Mouse (Mus musculus) urinary bladder, postnatal 4 days (tissue): ENCODE results near the gene Adam34.
"Not testable (repeated sequence)": the region's sequence is repeated elsewhere in the genome, so short reads cannot be mapped to it uniquely, and the experiment has no call there.

ENCODE experiments used
- DNase-seq, 2 experiments: peaks; one replicate each; pipeline ENCODE4 v3.0.0; 2021 to 2022; ENCODE audit warnings: low spot score in 2 of 2

Gene Adam34

DNA sequence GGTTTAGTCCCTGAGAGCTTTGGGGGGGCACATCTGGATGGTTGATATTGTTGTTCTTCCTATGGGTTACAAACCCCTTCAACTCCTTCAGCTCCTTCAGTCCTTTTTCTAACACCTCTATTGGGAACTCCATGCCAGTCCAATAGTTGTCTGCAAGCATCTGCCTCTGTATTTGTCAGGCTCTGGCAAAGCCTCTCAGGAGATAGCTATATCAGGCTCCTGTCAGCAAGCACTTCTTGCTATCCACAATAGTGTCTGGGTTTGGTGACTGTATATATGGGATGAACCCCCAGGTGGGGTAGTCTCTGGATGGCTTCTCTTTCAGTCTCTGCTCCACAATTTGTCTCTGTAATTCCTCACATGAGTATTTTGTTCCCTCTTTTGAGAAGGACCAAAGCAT lies at the start of gene Adam34:
Adam34 (minus strand) TSS at position 101 of the 400 bp plus-strand sequence.
- DNase-seq, result no peak

DNA sequence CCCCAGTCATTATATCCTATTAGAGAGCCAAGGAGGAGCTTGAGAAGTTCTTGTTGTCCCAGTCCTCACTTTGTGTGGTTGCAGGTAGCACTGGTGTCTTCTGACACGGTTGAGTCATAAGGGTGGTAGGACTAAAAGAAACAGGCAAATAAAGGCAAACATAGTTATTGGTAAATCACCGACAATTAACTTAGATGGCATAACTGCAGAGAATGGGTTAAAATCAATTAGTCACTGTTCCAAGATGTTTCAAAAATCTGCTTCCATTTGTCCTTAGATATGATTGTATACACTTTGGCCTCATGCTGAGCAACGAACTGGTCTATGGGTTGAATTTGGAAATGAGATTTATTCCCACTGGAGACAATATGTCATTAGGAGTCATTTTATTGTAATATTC lies 82.7 kb downstream of the Adam34 start, which contains the start of gene Gm5346:
Gm5346 (minus strand) TSS at position 101 of the 400 bp plus-strand sequence.
- no peak for DNase-seq

DNA sequence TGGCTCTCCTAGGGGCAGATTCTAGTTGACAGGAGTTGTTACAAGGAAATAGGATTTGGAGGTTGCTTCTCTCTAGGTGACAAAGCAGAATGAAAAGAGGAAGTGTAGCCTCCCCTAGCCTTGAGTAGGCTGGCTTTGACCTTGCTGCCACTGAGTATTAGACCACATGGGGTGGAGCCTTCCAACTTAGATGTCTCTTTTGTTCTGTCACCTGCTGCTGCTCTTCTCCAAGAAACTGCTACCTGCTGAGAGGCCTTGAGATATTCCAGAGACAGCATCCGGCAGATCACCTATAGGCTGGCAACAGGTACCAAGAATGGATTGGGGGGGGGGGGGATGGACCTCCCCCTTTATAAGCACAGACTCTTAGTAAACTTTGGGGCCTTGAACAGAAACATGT lies 93.8 kb downstream of the Adam34 start:
- DNase-seq, result no peak

DNA sequence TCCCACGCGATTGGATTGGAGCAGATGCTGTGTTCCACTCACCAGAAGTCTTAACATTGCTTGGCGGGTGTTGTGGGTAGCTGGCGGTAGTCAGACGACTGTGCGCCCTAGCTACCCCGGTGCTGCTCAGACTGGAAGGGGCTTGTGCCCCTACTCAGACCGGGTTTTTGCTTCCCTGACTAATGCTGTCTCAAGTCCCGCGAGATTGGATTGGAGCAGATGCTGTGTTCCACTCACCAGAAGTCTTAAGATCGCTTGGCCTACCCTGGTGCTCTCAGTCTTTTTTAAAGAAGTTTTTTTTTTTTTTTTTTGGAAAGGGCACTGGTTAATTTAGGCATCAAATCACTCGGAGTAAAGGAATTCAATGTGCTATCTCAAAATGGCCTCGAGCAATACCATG lies 106.2 kb downstream of the Adam34 start:
- DNase-seq, result not testable (repeated sequence)

DNA sequence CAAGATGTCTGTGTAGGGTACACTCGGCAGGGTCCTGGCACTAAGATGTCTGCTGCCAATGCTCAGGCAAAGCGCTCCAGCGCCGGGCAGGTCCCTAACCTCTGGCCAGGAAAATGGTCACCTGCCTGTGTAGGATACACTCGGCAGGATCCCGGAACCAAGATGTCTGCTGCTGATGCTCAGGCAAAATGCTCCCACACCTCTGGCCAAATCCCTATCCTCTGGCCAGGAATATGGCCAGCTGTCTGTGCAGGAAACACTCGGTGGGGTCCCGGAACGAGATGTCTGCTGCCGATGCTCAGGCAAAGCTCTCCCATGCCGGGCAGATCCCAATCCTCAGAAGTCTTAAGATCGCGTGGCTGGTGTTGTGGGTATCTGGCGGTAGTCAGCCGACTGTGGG lies 106.7 kb downstream of the Adam34 start:
- not testable (repeated sequence) for DNase-seq
